ENCODE assay signal across 16 mouse cellular contexts in genomic region chr7:110226484-110226883, GRCm38 (mm10). TPM values are rescaled to one million over a fixed set of nuclear protein-coding genes. Genes with fewer than 3 reads are reported as not detected.
A peak's percentile ranks its signal among the peaks of the same experiment; 100 is the strongest.
DNase-seq lines count a peak whose midpoint lies in the region; TF ChIP-seq lines count a peak whose summit lies in the region.
"Had no signal": no experiment of that assay in that cellular context is flagged by ENCODE, and none has a peak within 500 bp of the region (broad histone marks: within the 10 kb centered on the region; RNA-seq: fewer than 3 reads in every experiment).

No protein-coding gene starts in this region.

- no peak for DNase-seq in CH12.LX (ENCODE audit: extremely low read depth)
- no peak for DNase-seq in right cerebral cortex, postnatal 25 days
- DNase-seq: adrenal gland, adult 2 months; adrenal gland, adult 8-10 months; adrenal gland, postnatal 10 days; adrenal gland, postnatal 14 days; adrenal gland, postnatal 25 days; adrenal gland, postnatal 36 days; B cell, adult 2 months; cerebellum, adult 11 months; cerebellum, adult 11-12 months; cerebellum, adult 18-20 months; cerebellum, adult 2 months; cerebellum, adult 8-10 months had no signal

- in situ Hi-C loops in CH12.LX (cut with MboI; ENCODE audit: low pct_ligation_motif_present, low pct_unique_long_range_greater_than_20kb, low sequenced_read_pairs) = no loop called here

- H3K79me2 ChIP-seq in CH12.LX (replicated peaks; ENCODE audit: control insufficient read depth, extremely low read depth, insufficient read depth, poor library complexity, severe bottlenecking) = peaks cover 86% of the 10 kb centered on the region

- no peaks in the 10 kb centered on the region for H3K9me3 ChIP-seq in CH12.LX (replicated peaks; ENCODE audit: low read length)
- H3K9me3 ChIP-seq: G1E had no signal

- 0 out of 2 replicates have a peak, but pooled peaks have one; percentile 6 for TF ChIP-seq EP300 in CH12.LX (IDR thresholded peaks at IDR 0.05; ENCODE audit: low read length)

- peak overlapping the region; percentile 79 for H3K4me2 ChIP-seq in CH12.LX (ENCODE audit: insufficient read depth, low read depth, poor library complexity, severe bottlenecking)

- no peaks in the 10 kb centered on the region for H3K27me3 ChIP-seq in CH12.LX (replicated peaks)
- H3K27me3 ChIP-seq: Patski had no signal

- H3K4me3 ChIP-seq in CH12.LX (replicated peaks in 1 of 3; ENCODE audit: low read depth in 2 of 3, low read length in 2 of 3, poor library complexity in 1 of 3) = peak overlapping the region; percentile 23 to 96 (median 91)

- TF ChIP-seq POLR2A in CH12.LX (IDR thresholded peaks at IDR 0.05; ENCODE audit: low read depth, low read length) = 0 out of 2 replicates have a peak, but pooled peaks have one; percentile 23

- H3K9ac ChIP-seq in CH12.LX (ENCODE audit: insufficient read depth, low read depth) = peak overlapping the region; percentile 80; the same call in 1 of the 2 replicates

- peaks cover 28 to 51% of the 10 kb centered on the region in 2 experiments for H3K36me3 ChIP-seq in CH12.LX (replicated peaks in 1 of 2; ENCODE audit: control insufficient read depth in 1 of 2, insufficient read depth in 1 of 2, low read length in 1 of 2)

- peaks cover 4 to 13% of the 10 kb centered on the region in 2 experiments for H3K4me1 ChIP-seq in CH12.LX (ENCODE audit: control insufficient read depth in 1 of 2, insufficient read depth in 2 of 2)

- no peak for TF ChIP-seq CTCF in CH12.LX (conservative IDR thresholded peaks at IDR 0.05 in 1 of 2, IDR thresholded peaks at IDR 0.05 in 1 of 2; ENCODE audit: low read depth in 2 of 2, low read length in 2 of 2)

- dilution Hi-C loops in CH12.LX (cut with MboI; ENCODE audit: extremely low pct_ligation_motif_present, extremely low pct_unique_long_range_greater_than_20kb, low sequenced_read_pairs) = no loop called here

- peak overlapping the region; percentile 80 for H3K27ac ChIP-seq in CH12.LX (ENCODE audit: insufficient read depth, low read depth)

- TF ChIP-seq RAD21 in CH12.LX (IDR thresholded peaks at IDR 0.05; ENCODE audit: low read depth, low read length) = no peak

TF ChIP-seq in CH12.LX, 34 proteins besides CTCF, POLR2A, EP300 and RAD21:
- TF ChIP-seq SIN3A (IDR thresholded peaks at IDR 0.05; ENCODE audit: low read length) (no peak; the same call in 1 of the 2 replicates), ELF1 (IDR thresholded peaks at IDR 0.05; ENCODE audit: low read depth, low read length) (no peak), BHLHE40 (IDR thresholded peaks at IDR 0.05; ENCODE audit: low read depth, low read length) (peak; percentile 89), IRF4 (IDR thresholded peaks at IDR 0.05; ENCODE audit: low read depth, low read length) (0 out of 2 replicates have a peak, but pooled peaks have one; percentile 23), MYC (IDR thresholded peaks at IDR 0.05; ENCODE audit: low read depth, low read length) (peak; percentile 78; the same call in 1 of the 2 replicates), HCFC1 (IDR thresholded peaks at IDR 0.05; ENCODE audit: low read depth, low read length) (0 out of 2 replicates have a peak, but pooled peaks have one; percentile 10), ZC3H11A (IDR thresholded peaks at IDR 0.05; ENCODE audit: low read depth, low read length) (no peak), MAZ (IDR thresholded peaks at IDR 0.05; ENCODE audit: low read depth, low read length) (no peak), KAT2A (IDR thresholded peaks at IDR 0.05; ENCODE audit: insufficient replicate concordance, low read length) (no peak), MAX (IDR thresholded peaks at IDR 0.05; ENCODE audit: low read length) (peak; percentile 49; the same call in 1 of the 2 replicates), ETS1 (conservative IDR thresholded peaks at IDR 0.05; ENCODE audit: low read depth, low read length) (no peak), TBP (conservative IDR thresholded peaks at IDR 0.05; ENCODE audit: low read depth, low read length) (no peak), MXI1 (IDR thresholded peaks at IDR 0.05; ENCODE audit: low read depth, low read length) (peak; percentile 76; the same call in 1 of the 2 replicates)
TF ChIP-seq in CH12.LX: peak in this region for 6.

RNA-seq across cellular contexts. Expression of gene Swap70, which starts 5.0 kb away (rescaled TPM):
- 296 and 297 TPM in 2 replicates for total RNA-seq in CH12.LX (2012; rRNA removed)
- total RNA-seq in CH12.LX (2014; rRNA removed) = 398 and 409 TPM in 2 replicates
- 370 and 388 TPM in 2 replicates for polyA plus RNA-seq in CH12.LX (2012; ENCODE audit: insufficient read length, low read depth)
